Mouse (Mus musculus) lung, embryonic 14.5 days (tissue): ENCODE measurements around the gene Numb. TPM values are rescaled to one million over a fixed set of nuclear protein-coding genes. Genes with fewer than 3 reads are reported as not detected.

Experiments used
- ATAC-seq: fragments of 200-750 bp; cut with Nextera tagmentation; 2 replicates; pipeline ENCODE4 v1.8.0; 2017; ENCODE audit warnings: mild to moderate bottlenecking, moderate TSS enrichment, moderate library complexity; ENCODE audit not compliant: insufficient read depth
- DNase-seq: peaks from one replicate; pipeline ENCODE4 v3.0.0-alpha.2; 2015
- H3K27ac ChIP-seq: fragments of 300-500 bp; sonication (generic); 2 replicates; pipeline ENCODE4 v1.5.1; 2014; ENCODE audit warnings: low read depth, mild to moderate bottlenecking, moderate library complexity
- H3K27me3 ChIP-seq: fragments of 300-500 bp; sonication (generic); 2 replicates; pipeline ENCODE4 v1.6.1; 2014; ENCODE audit warnings: low read length, control low read depth; ENCODE audit not compliant: insufficient read depth
- H3K36me3 ChIP-seq: fragments of 300-500 bp; sonication (generic); 2 replicates; pipeline ENCODE4 v1.6.1; 2014; ENCODE audit warnings: control low read depth; ENCODE audit not compliant: insufficient read depth
- H3K4me1 ChIP-seq: fragments of 300-500 bp; sonication (generic); 2 replicates; pipeline ENCODE4 v1.6.1; 2014; ENCODE audit warnings: antibody characterized with exemption, control low read depth; ENCODE audit not compliant: insufficient read depth
- H3K4me2 ChIP-seq: fragments of 300-500 bp; sonication (generic); 2 replicates; pipeline ENCODE4 v1.6.1; 2014; ENCODE audit warnings: mild to moderate bottlenecking
- H3K4me3 ChIP-seq: fragments of 300-500 bp; sonication (generic); 2 replicates; pipeline ENCODE4 v1.5.1; 2014; ENCODE audit warnings: low read depth, low read length
- H3K9ac ChIP-seq: fragments of 300-500 bp; sonication (generic); 2 replicates; pipeline ENCODE4 v1.6.1; 2014
- H3K9me3 ChIP-seq: fragments of 300-500 bp; sonication (generic); 2 replicates; pipeline ENCODE4 v1.6.1; 2016; ENCODE audit warnings: low read depth, low read length, control low read depth
- CTCF ChIP-seq: IDR thresholded peaks from 2 replicates; pipeline ENCODE4 v1.5.1; 2016; ENCODE audit warnings: antibody characterized with exemption, low read depth
- WGBS: fragments of 180-500 bp; shearing (Covaris S2); extraction: QIAGEN DNeasy Blood & Tissue Kit; methylation state at CpG from one replicate; pipeline ENCODE4 v1.1.7; 2014; 5-methylcytosine and 5-hydroxymethylcytosine counted together
- polyA plus RNA-seq: library from polyadenylated mRNA; unstranded; fragments of >200 nt; fragmentation: Nextera tagmentation; extraction: Ambion mirVana; gene quantifications from 2 replicates; pipeline ENCODE4 v1.2.1, GENCODE M21; 2014

Numb gene
- polyA plus RNA-seq: 36.0 and 38.3 TPM in 2 replicates

DNA sequence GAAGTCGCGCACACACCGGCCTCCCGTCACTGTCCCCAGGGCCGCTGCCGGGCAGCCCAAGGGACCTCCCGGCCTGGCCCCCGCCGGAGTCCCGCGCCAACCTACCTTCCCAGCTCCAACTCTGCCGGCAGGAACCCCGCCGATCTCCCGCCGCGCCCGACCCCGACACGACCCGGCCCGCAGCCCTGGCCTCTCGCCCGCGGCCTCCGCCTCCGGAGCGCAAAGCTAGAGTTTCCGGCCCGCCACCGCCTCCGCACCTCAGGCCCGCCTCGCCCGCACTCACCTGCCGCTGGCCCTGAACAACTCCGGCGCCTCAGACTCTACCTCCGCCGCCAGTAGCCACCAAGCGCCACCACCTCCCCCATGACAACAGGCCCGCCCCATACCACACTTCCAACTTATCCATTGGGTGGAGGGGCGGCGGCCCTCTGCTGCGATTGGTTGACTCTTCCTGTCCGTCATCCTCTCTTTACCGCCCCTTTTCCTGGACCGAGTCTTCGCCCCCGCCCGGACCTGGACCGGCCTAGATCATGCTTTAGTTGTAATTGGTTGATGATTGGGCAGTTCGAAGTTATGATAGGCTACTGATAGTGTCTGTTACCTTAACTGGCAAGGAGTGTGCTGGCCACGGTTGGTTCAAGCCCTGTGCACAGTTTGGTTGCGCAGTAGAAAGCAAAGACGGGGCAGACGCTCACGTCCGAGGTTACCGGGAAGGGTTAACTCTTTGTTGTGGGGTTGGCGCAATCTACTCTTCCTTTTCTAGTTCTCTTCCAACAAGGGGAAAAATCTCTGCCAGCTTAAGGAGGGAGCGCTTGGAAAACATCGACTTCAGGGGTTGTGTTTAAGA is at the start of gene Numb:
TSS of gene Numb (minus strand) at position 400 of the 847 bp plus-strand sequence.
- under 1% methylated on average over 62 of the region's 63 CpGs for WGBS
- no peaks in the 10 kb centered on the region for H3K36me3 ChIP-seq
- no peak for TF ChIP-seq CTCF

DNA sequence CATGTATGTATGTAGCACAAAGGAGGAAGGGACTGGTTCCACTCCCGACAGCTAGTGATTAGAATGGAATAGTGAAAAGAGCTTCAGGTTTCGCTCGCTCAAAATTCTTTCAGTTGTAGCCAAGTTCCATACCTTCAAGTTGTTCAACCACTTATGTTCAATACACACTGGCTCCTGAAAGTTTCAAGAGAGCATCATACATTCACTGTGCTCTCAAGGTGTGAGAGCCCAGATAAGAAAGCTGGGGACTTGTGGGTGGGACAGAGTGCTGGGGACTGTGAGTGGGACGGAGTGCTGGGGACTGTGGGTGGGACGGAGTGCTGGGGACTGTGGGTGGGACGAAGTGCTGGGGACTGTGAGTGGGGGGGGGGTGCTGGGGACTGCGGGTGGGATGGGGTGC is 43.5 kb upstream of the Numb start:
- H3K9ac ChIP-seq: no peak overlapping the region
- WGBS: 57% methylated on average over 6 of the region's 7 CpGs
- peak; percentile 53 for DNase-seq
- H3K4me2 ChIP-seq: no peak overlapping the region
- no peaks in the 10 kb centered on the region for H3K9me3 ChIP-seq
- no peaks in the 10 kb centered on the region for H3K36me3 ChIP-seq
- no peak for TF ChIP-seq CTCF
- no peaks in the 10 kb centered on the region for H3K4me1 ChIP-seq
- H3K4me3 ChIP-seq: no peak overlapping the region
- 0 out of 2 replicates have a peak overlapping the region, but pooled peaks have one; percentile 8 for H3K27ac ChIP-seq
- no peaks in the 10 kb centered on the region for H3K27me3 ChIP-seq
- peak; percentile 76; the same call in 1 of the 2 replicates for ATAC-seq

More for the DNA sequence above, at the start of gene Numb:
- Histone ChIP-seq H3K9ac (peak within 1 kb of the TSS; percentile 88), H3K4me1 (peaks cover 11% of the 10 kb centered on the region), H3K9me3 (no peaks in the 10 kb centered on the region), H3K27ac (peak within 1 kb of the TSS; percentile 93), H3K4me2 (peak within 1 kb of the TSS; percentile 86), H3K4me3 (peak within 1 kb of the TSS; percentile 96), H3K27me3 (no peaks in the 10 kb centered on the region)
- peak; percentile 98 for DNase-seq
- ATAC-seq: peak; percentile 100

DNA sequence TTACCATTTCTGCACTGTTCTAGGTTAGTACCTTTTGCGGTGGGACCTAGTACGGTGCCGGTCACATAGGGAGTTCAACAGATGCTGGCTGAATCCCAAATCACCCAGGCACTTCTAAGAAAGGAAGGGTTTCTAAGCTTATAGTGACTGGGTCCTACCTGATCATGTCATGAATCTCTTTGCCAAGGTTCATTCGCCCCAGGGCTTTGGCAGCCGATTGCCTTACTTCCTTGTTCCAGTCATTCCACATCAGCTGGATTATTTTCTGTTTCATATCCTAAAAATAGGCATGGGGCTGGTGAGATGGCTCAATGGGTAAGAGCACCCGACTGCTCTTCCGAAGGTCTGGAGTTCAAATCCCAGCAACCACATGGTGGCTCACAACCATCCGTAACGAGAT is 36.5 kb upstream of the Numb start:
- DNase-seq (no peak), ATAC-seq (no peak)
- Histone ChIP-seq H3K27me3 (no peaks in the 10 kb centered on the region), H3K4me1 (no peaks in the 10 kb centered on the region), H3K36me3 (peaks cover 15% of the 10 kb centered on the region; the same call in 1 of the 2 replicates), H3K27ac (no peak overlapping the region), H3K9ac (no peak overlapping the region), H3K9me3 (no peaks in the 10 kb centered on the region), H3K4me2 (no peak overlapping the region), H3K4me3 (no peak overlapping the region)
- TF ChIP-seq CTCF: no peak
- WGBS: 93% methylated on average over 9 of the region's 9 CpGs

DNA sequence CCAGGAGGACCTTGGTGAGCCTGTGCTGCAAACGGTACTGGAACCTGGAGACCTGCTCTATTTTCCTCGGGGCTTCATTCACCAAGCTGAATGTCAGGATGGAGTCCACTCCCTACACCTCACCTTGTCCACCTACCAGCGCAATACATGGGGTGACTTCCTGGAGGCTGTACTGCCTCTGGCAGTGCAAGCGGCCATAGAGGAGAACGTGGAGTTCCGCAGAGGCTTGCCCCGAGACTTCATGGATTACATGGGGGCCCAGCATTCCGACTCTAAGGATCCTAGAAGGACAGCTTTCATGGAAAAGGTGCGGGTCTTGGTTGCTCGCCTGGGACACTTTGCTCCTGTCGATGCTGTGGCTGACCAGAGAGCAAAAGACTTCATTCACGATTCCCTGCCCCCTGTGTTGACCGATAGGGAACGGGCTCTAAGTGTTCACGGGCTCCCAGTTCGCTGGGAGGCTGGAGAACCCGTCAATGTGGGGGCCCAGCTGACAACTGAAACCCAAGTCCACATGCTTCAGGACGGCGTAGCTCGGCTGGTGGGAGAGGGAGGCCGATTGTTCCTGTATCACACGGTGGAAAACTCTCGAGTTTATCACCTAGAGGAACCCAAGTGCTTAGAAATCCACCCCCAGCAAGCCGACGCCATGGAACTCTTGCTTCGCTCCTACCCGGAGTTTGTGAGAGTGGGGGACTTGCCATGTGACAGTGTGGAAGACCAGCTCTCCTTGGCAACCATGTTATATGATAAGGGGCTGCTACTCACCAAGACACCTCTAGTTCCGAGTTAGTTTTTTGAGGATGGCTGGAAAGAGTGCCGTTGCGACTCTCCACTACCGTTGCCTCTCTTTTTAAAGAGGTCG is 30.2 kb upstream of the Numb start:
- Histone ChIP-seq H3K4me3 (peak overlapping the region; percentile 91), H3K9ac (peak overlapping the region; percentile 79), H3K4me1 (peaks cover 12% of the 10 kb centered on the region), H3K27ac (no peak overlapping the region), H3K9me3 (no peaks in the 10 kb centered on the region), H3K27me3 (no peaks in the 10 kb centered on the region), H3K4me2 (peak overlapping the region; percentile 98), H3K36me3 (peaks cover 29% of the 10 kb centered on the region)
- no peak for TF ChIP-seq CTCF
- ATAC-seq: no peak
- no peak for DNase-seq
- 43% methylated on average over 32 of the region's 32 CpGs for WGBS

DNA sequence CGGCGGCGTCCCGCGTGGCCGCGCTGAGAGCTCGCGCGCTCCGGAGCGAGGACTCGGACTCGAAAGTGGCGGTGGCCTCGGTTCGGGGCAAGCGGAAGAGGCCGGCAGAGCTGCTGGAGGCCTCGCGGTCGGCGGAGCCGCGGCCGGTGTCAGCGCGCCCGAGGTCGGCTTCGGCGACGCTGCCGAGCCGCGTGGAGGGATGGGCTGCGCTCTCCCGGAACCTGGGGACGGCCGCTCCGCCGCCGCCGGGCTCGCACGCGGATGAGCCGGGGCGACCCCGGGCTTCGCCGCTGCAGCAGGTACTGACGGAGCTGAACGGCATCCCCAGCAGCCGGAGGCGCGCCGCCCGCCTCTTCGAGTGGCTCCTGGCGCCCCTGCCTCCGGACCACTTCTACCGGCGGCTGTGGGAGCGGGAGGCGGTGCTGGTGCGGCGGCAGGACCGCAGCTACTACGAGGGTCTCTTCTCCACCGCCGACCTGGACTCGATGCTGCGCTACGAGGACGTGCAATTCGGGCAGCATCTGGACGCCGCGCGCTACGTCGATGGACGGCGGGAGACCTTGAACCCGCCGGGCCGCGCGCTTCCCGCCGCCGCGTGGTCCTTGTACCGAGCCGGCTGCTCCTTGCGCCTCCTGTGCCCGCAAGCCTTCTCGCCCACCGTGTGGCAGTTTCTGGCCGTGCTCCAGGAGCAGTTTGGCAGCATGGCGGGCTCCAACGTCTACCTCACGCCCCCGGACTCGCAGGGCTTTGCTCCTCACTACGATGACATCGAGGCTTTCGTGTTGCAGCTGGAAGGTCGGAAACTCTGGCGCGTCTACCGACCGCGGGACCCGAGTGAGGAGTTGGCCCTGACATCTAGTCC is 29.3 kb upstream of the Numb start:
- H3K9me3 ChIP-seq: no peaks in the 10 kb centered on the region
- TF ChIP-seq CTCF: no peak
- H3K4me2 ChIP-seq: peak overlapping the region; percentile 98
- H3K4me1 ChIP-seq: peaks cover 12% of the 10 kb centered on the region
- ATAC-seq (peak; percentile 59), DNase-seq (peak; percentile 56)
- H3K4me3 ChIP-seq: peak overlapping the region; percentile 91
- peak overlapping the region; percentile 75; the same call in 1 of the 2 replicates for H3K27ac ChIP-seq
- H3K27me3 ChIP-seq: no peaks in the 10 kb centered on the region
- whole genome bisulfite sequencing: under 1% methylated on average over 98 of the region's 116 CpGs
- peaks cover 28% of the 10 kb centered on the region for H3K36me3 ChIP-seq
- H3K9ac ChIP-seq: peak overlapping the region; percentile 79

DNA sequence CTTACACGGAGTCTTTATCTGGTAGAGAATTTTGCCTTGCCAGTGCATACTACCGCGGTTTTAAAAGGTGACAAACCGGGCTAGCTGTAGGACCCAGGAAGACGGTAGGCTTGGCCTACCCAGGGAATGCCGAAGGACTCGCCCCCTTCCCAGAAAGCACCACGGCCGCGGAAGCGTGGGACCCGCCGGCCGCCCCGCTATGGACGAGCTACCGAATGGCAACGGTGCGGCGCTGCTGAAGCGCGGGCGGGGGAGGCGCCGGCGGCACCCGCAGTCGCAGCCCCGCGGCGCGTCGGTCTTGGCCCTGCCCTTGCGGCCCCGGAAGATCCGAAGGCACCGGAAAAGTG is 28.7 kb upstream of the Numb start, which contains the start of gene Riox1:
TSS of gene Riox1 (plus strand) at position 116 of the 347 bp plus-strand sequence.
- H3K9me3 ChIP-seq: no peaks in the 10 kb centered on the region
- ATAC-seq (peak; percentile 96), DNase-seq (peak; percentile 93)
- H3K9ac ChIP-seq: peak within 1 kb of the TSS; percentile 79
- no peak for TF ChIP-seq CTCF
- H3K27ac ChIP-seq: peak within 1 kb of the TSS; percentile 75; the same call in 1 of the 2 replicates
- H3K4me2 ChIP-seq: peak within 1 kb of the TSS; percentile 98
- under 1% methylated on average over 33 of the region's 37 CpGs for WGBS
- H3K4me1 ChIP-seq: peaks cover 12% of the 10 kb centered on the region
- peaks cover 24% of the 10 kb centered on the region for H3K36me3 ChIP-seq
- no peaks in the 10 kb centered on the region for H3K27me3 ChIP-seq
- peak within 1 kb of the TSS; percentile 91 for H3K4me3 ChIP-seq
